Mouse (Mus musculus) liver, embryonic 14.5 days (tissue): ENCODE data around the gene Wdr5. TPM values are rescaled to one million over a fixed set of nuclear protein-coding genes. Genes with fewer than 3 reads are reported as not detected.
"Not testable (repeated sequence)": the region's sequence is repeated elsewhere in the genome, so short reads cannot be mapped to it uniquely, and the experiment has no call there.

Experiments used
- ATAC-seq: fragments of 200-750 bp; cut with Nextera tagmentation; 2 replicates; pipeline ENCODE4 v1.8.0; 2017; ENCODE audit warnings: moderate number of reproducible peaks, mild to moderate bottlenecking, moderate library complexity; ENCODE audit not compliant: insufficient read depth
- DNase-seq, 3 experiments: peaks; one replicate each; pipeline ENCODE4 v3.0.0-alpha.2; 2012 to 2013; ENCODE audit warnings: low read depth in 3 of 3, low spot score in 3 of 3
- H3K27ac ChIP-seq: fragments of 300-500 bp; sonication (generic); 2 replicates; pipeline ENCODE4 v1.5.1; 2014; ENCODE audit warnings: moderate library complexity, mild to moderate bottlenecking, control low read depth, inconsistent platforms
- H3K27me3 ChIP-seq: fragments of 300-500 bp; sonication (generic); 2 replicates; pipeline ENCODE4 v1.6.1; 2014; ENCODE audit warnings: mild to moderate bottlenecking, low read length, moderate library complexity; ENCODE audit not compliant: control insufficient read depth, insufficient read depth
- H3K36me3 ChIP-seq: fragments of 300-500 bp; sonication (generic); replicated peaks from 2 replicates; pipeline ENCODE4 v1.6.1; 2014; ENCODE audit warnings: low read depth; ENCODE audit not compliant: control insufficient read depth, insufficient read depth
- H3K4me1 ChIP-seq, 2 experiments: fragments of 200-500 bp in 1 of 2; fragments of 300-500 bp in 1 of 2; sonication (generic) in 1 of 2; replicated peaks; 2 replicates each; pipeline ENCODE4 v1.6.1; 2012 to 2014; ENCODE audit warnings: antibody characterized with exemption in 1 of 2, inconsistent platforms in 1 of 2, low read length in 1 of 2; ENCODE audit not compliant: control insufficient read depth in 2 of 2, insufficient read depth in 2 of 2
- H3K4me2 ChIP-seq: fragments of 300-500 bp; sonication (generic); 2 replicates; pipeline ENCODE4 v1.6.1; 2014; ENCODE audit warnings: low read depth, mild to moderate bottlenecking, control low read depth, moderate library complexity
- H3K4me3 ChIP-seq, 2 experiments: fragments of 200-500 bp in 1 of 2; fragments of 300-500 bp in 1 of 2; sonication (generic) in 1 of 2; 2 replicates each; pipeline ENCODE4 v1.5.1; 2012 to 2014; ENCODE audit warnings: low read depth in 2 of 2, low read length in 2 of 2, mild to moderate bottlenecking in 2 of 2, control low read depth in 1 of 2, inconsistent platforms in 1 of 2, moderate library complexity in 1 of 2; ENCODE audit not compliant: insufficient read depth in 1 of 2
- H3K9ac ChIP-seq: fragments of 300-500 bp; sonication (generic); replicated peaks from 2 replicates; pipeline ENCODE4 v1.6.1; 2014; ENCODE audit warnings: mild to moderate bottlenecking, control low read depth, moderate library complexity
- H3K9me3 ChIP-seq: fragments of 300-500 bp; sonication (generic); 2 replicates; pipeline ENCODE4 v1.6.1; 2016; ENCODE audit warnings: low read length, mixed read lengths; ENCODE audit not compliant: control insufficient read depth
- CTCF ChIP-seq: IDR thresholded peaks from 2 replicates; pipeline ENCODE4 v1.5.1; 2016; ENCODE audit warnings: antibody characterized with exemption, low read depth, control low read depth
- EP300 ChIP-seq: IDR thresholded peaks from 2 replicates; pipeline ENCODE4 v1.6.1; 2016; ENCODE audit warnings: antibody characterized with exemption, low read depth
- WGBS: fragments of 180-500 bp; shearing (Covaris S2); extraction: QIAGEN DNeasy Blood & Tissue Kit; methylation state at CpG from one replicate; pipeline ENCODE4 v1.1.7; 2014; ENCODE audit not compliant: insufficient replicate concordance; 5-methylcytosine and 5-hydroxymethylcytosine counted together
- polyA plus RNA-seq, 2 experiments: library from polyadenylated mRNA; depleted of rRNA in 1 of 2; stranded (reverse) in 1 of 2; unstranded in 1 of 2; fragments of >200 nt; fragmentation: Nextera tagmentation in 1 of 2; extraction: Ambion mirVana in 1 of 2; gene quantifications; 2 replicates each; pipeline versions ENCODE4 v1.2.1 to v1.2.3; 2012 to 2014

The Wdr5 gene
- polyA plus RNA-seq, 2 experiments = 23.6 to 24.4 TPM

- peaks cover 17 to 35% of the 10 kb centered on the region in 2 experiments for H3K4me1 ChIP-seq
- no peaks in the 10 kb centered on the region for H3K36me3 ChIP-seq
- H3K27me3 ChIP-seq = no peaks in the 10 kb centered on the region
- DNase-seq (no peak), ATAC-seq (no peak)
- H3K27ac ChIP-seq = no peak overlapping the region
- no peak overlapping the region for H3K4me2 ChIP-seq
- no peak overlapping the region for H3K4me3 ChIP-seq
- 63% methylated on average over 3 of the region's 3 CpGs for WGBS
- H3K9me3 ChIP-seq = no peaks in the 10 kb centered on the region; the same call in 1 of the 2 replicates
- TF ChIP-seq EP300 = no peak
- no peak for TF ChIP-seq CTCF
- no peak overlapping the region for H3K9ac ChIP-seq
Observed at GRCm38 (mm10) chr2:27512909-27513308, 2.0 kb upstream of the Wdr5 start.

- ATAC-seq = no peak
- H3K27me3 ChIP-seq = no peaks in the 10 kb centered on the region
- H3K4me3 ChIP-seq = peak overlapping the region; percentile 88 to 98; a peak in 3 of 4 replicates
- H3K9ac ChIP-seq = peak overlapping the region; percentile 79
- H3K4me2 ChIP-seq = peak overlapping the region; percentile 98
- H3K9me3 ChIP-seq = no peaks in the 10 kb centered on the region; the same call in 1 of the 2 replicates
- no peak for DNase-seq
- peaks cover 17 to 28% of the 10 kb centered on the region in 2 experiments for H3K4me1 ChIP-seq
- H3K36me3 ChIP-seq = no peaks in the 10 kb centered on the region; the same call in 1 of the 2 replicates
- TF ChIP-seq EP300 (no peak), CTCF (no peak)
- WGBS = 40% methylated on average over 5 of the region's 5 CpGs
- H3K27ac ChIP-seq = no peak overlapping the region; the same call in 1 of the 2 replicates
Observed at GRCm38 (mm10) chr2:27513861-27514260, 1.1 kb upstream of the Wdr5 start.

GRCm38 (mm10) chr2:27515341-27516166, 597 bp downstream of the Wdr5 start:
- TF ChIP-seq CTCF (peak; percentile 10; the same call in 1 of the 2 replicates), EP300 (no peak)
- H3K36me3 ChIP-seq = peaks cover 15% of the 10 kb centered on the region
- DNase-seq = no peak
- H3K4me1 ChIP-seq = peaks cover 17 to 28% of the 10 kb centered on the region in 2 experiments
- WGBS = under 1% methylated on average over 40 of the region's 40 CpGs
- peak; percentile 42; the same call in 1 of the 2 replicates for ATAC-seq
- H3K4me2 ChIP-seq = peak overlapping the region; percentile 98
- H3K9ac ChIP-seq = peak overlapping the region; percentile 79
- H3K27ac ChIP-seq = peak overlapping the region; percentile 57; the same call in 1 of the 2 replicates
- no peaks in the 10 kb centered on the region; the same call in 1 of the 2 replicates for H3K9me3 ChIP-seq
- H3K4me3 ChIP-seq = peak overlapping the region; percentile 88 to 98
- no peaks in the 10 kb centered on the region for H3K27me3 ChIP-seq

GRCm38 (mm10) chr2:27516289-27516688, 1.3 kb downstream of the Wdr5 start:
- Histone ChIP-seq H3K9ac (peak overlapping the region; percentile 79), H3K4me3 (peak overlapping the region; percentile 88 to 98), H3K27me3 (no peaks in the 10 kb centered on the region), H3K9me3 (no peaks in the 10 kb centered on the region; the same call in 1 of the 2 replicates), H3K4me2 (peak overlapping the region; percentile 98), H3K4me1 (peaks cover 17 to 28% of the 10 kb centered on the region in 2 experiments), H3K27ac (no peak overlapping the region), H3K36me3 (peaks cover 22% of the 10 kb centered on the region)
- no peak for DNase-seq
- TF ChIP-seq EP300 (no peak), CTCF (no peak)
- ATAC-seq = no peak
- 14% methylated on average over 1 of the region's 1 CpGs for WGBS

- TF ChIP-seq EP300 (no peak), CTCF (peak; percentile 43)
- DNase-seq (no peak), ATAC-seq (no peak)
- Histone ChIP-seq H3K36me3 (peaks cover 25% of the 10 kb centered on the region), H3K9ac (no peak overlapping the region), H3K4me2 (no peak overlapping the region), H3K4me3 (no peak overlapping the region), H3K4me1 (peaks cover 17 to 25% of the 10 kb centered on the region in 2 experiments), H3K27ac (no peak overlapping the region), H3K27me3 (no peaks in the 10 kb centered on the region), H3K9me3 (no peaks in the 10 kb centered on the region)
- 80% methylated on average over 3 of the region's 3 CpGs for WGBS
Observed at GRCm38 (mm10) chr2:27518283-27518682, 3.3 kb downstream of the Wdr5 start.

GRCm38 (mm10) chr2:27538455-27539330, 23.7 kb downstream of the Wdr5 start:
- not testable (repeated sequence) for H3K27me3 ChIP-seq, H3K9me3 ChIP-seq, H3K9ac ChIP-seq, ATAC-seq, H3K27ac ChIP-seq, H3K4me3 ChIP-seq, DNase-seq
- Histone ChIP-seq H3K36me3 (peaks cover 24% of the 10 kb centered on the region), H3K4me1 (peaks cover 10 to 17% of the 10 kb centered on the region in 2 experiments), H3K4me2 (peak overlapping the region; percentile 43)
- 54% methylated on average over 5 of the region's 5 CpGs for WGBS
